Mouse (Mus musculus) midbrain, embryonic 15.5 days (tissue): ENCODE results near the gene Gm18596. TPM values are rescaled to one million over a fixed set of nuclear protein-coding genes. Genes with fewer than 3 reads are reported as not detected.
"Not testable (repeated sequence)": the region's sequence is repeated elsewhere in the genome, so short reads cannot be mapped to it uniquely, and the experiment has no call there.

Experiments used
- ATAC-seq: fragments of 200-750 bp; cut with Nextera tagmentation; replicated peaks from 2 replicates; pipeline ENCODE4 v1.8.0; 2017; ENCODE audit warnings: moderate TSS enrichment
- H3K27ac ChIP-seq: fragments of 300-500 bp; sonication (generic); 2 replicates; pipeline ENCODE4 v1.5.1; 2015; ENCODE audit warnings: mild to moderate bottlenecking, inconsistent platforms
- H3K27me3 ChIP-seq: fragments of 300-500 bp; sonication (generic); replicated peaks from 2 replicates; pipeline ENCODE4 v1.6.1; 2015; ENCODE audit warnings: inconsistent platforms
- H3K36me3 ChIP-seq: fragments of 300-500 bp; sonication (generic); replicated peaks from 2 replicates; pipeline ENCODE4 v1.6.1; 2015; ENCODE audit warnings: inconsistent platforms
- H3K4me1 ChIP-seq: fragments of 300-500 bp; sonication (generic); 2 replicates; pipeline ENCODE4 v1.6.1; 2015; ENCODE audit warnings: inconsistent platforms
- H3K4me2 ChIP-seq: fragments of 300-500 bp; sonication (generic); 2 replicates; pipeline ENCODE4 v1.6.1; 2015; ENCODE audit warnings: inconsistent platforms, mild to moderate bottlenecking, moderate library complexity
- H3K4me3 ChIP-seq: fragments of 300-500 bp; sonication (generic); 2 replicates; pipeline ENCODE4 v1.5.1; 2015; ENCODE audit warnings: mild to moderate bottlenecking, inconsistent platforms
- H3K9ac ChIP-seq: fragments of 300-500 bp; sonication (generic); 2 replicates; pipeline ENCODE4 v1.6.1; 2015; ENCODE audit warnings: mild to moderate bottlenecking, inconsistent platforms
- H3K9me3 ChIP-seq: fragments of 300-500 bp; sonication (generic); 2 replicates; pipeline ENCODE4 v1.6.1; 2016; ENCODE audit warnings: inconsistent platforms
- WGBS: fragments of 180-500 bp; shearing (Covaris S2); methylation state at CpG from one replicate; pipeline ENCODE4 v1.1.7; 2015; ENCODE audit warnings: mixed read lengths; 5-methylcytosine and 5-hydroxymethylcytosine counted together
- polyA plus RNA-seq: library from polyadenylated mRNA; unstranded; fragments of >200 nt; fragmentation: Nextera tagmentation; extraction: Ambion mirVana; gene quantifications from 2 replicates; pipeline ENCODE4 v1.2.1, GENCODE M21; 2015

Gene Gm18596
- not detected in 2 replicates for polyA plus RNA-seq

DNA sequence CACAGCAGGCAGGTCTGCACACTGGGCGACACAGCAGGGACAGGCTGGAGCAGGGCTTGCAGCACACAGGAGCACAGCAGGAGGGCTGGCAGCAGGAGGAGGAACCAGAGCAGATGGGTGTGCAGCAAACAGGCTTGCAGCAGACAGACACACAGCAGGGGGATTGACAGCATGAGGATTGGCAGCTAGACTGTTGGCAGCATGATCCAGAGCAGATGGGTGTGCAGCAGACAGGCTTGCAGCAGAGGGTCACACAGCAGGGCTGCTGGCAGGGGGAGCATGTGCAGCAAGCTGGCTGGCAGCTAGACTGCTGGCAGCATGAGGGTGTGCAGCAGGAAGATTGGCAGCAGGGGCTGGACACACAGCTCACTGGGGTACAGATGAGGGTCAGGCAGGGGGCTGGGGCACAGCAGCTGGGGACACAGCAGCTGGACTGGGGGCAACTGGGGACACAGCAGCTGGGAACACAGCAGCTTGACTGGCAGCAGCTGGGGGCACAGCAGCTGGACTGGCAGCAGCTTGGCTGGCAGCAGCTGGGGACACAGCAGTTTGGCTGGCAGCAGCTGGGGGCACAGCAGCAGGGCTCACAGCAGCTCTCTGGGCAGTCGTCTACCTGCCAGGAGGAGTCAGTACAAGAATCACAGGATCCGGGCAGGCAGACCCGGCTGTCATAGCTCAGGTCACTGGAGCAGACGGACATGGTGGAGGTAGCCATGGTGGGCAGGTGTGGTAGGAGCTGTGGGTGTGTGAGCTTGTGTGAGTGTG, at the start of gene Gm18596:
TSS of gene Gm18596 (minus strand) at position 715 of the 765 bp plus-strand sequence.
- H3K27ac ChIP-seq, H3K4me2 ChIP-seq, H3K4me1 ChIP-seq, H3K9ac ChIP-seq, H3K4me3 ChIP-seq, H3K27me3 ChIP-seq, H3K9me3 ChIP-seq, H3K36me3 ChIP-seq, ATAC-seq: not testable (repeated sequence)
- 52% methylated on average over 5 of the region's 5 CpGs for whole genome bisulfite sequencing

DNA sequence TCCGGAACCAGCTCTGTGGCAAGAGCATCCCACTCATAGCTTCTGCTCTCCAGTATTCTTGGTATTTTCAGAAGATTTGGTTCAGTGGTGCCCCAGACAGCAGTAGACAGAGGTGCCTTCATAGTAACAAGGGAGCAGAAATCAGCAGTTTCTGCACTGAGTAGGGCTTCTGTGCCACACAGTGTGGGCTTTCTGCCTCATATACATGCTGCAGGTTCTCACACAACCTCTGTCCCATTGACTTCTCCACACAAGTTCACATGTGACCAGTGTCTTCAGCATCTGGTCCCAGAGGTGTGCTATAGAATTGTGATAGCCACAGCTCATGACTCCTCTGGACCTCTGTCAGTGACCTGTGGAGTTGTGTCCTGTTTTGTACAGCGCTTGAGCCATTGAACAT, 46.2 kb upstream of the Gm18596 start:
- Histone ChIP-seq H3K4me2 (no peak overlapping the region), H3K27ac (no peak overlapping the region), H3K9me3 (no peaks in the 10 kb centered on the region), H3K36me3 (no peaks in the 10 kb centered on the region), H3K27me3 (no peaks in the 10 kb centered on the region), H3K4me3 (no peak overlapping the region), H3K4me1 (no peaks in the 10 kb centered on the region), H3K9ac (no peak overlapping the region)
- ATAC-seq: no peak
- WGBS: 89% methylated on average over 2 of the region's 2 CpGs

DNA sequence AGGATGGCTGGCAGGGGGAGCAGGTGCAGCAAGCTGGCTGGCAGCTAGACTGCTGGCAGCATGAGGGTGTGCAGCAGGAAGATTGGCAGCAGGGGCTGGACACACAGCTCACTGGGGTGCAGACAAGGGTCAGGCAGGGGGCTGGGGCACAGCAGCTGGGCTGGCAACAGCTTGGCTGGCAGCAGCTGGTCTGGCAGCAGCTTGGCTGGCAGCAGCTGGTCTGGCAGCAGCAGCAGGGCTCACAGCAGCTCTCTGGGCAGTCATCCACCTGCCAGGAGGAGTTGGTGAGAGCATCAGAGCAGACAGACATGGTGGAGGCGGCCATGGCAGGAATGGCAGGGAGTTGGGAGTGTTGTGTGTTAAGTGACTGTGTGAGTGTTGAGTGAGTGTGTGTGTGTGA, 45.4 kb upstream of the Gm18596 start, which contains the start of gene Gm7137:
TSS of gene Gm7137 (minus strand) at position 325 of the 400 bp plus-strand sequence.
- not testable (repeated sequence) for ATAC-seq
- 64% methylated on average over 1 of the region's 1 CpGs for WGBS

DNA sequence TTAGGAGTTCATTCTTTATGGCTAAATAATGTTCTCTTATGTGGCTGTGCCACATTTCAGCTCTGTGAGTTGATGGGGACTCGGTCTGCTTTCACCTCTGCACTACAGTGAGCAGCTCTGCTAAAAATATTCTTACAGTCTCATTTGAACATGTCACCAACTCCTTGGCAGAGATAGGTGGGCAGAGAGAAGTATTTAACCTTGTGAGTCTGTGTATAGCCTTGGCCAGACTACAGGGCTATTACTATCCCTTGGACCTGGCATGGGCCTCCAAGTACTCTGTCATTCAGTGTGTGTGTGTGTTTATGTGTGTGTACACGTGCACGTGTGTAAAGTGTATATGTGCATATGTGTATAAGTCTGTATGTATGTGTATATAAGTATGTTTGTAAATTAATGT, 41.0 kb upstream of the Gm18596 start:
- not testable (repeated sequence) for H3K36me3 ChIP-seq, H3K9me3 ChIP-seq, H3K4me2 ChIP-seq, H3K4me1 ChIP-seq, ATAC-seq, H3K27me3 ChIP-seq, H3K27ac ChIP-seq, H3K9ac ChIP-seq, H3K4me3 ChIP-seq
- 86% methylated on average over 2 of the region's 3 CpGs for WGBS

More for the DNA sequence above, 45.4 kb upstream of the Gm18596 start, which contains the start of gene Gm7137:
- not testable (repeated sequence) for H3K9me3 ChIP-seq, H3K27me3 ChIP-seq, H3K4me1 ChIP-seq, H3K9ac ChIP-seq, H3K4me2 ChIP-seq, H3K4me3 ChIP-seq, H3K36me3 ChIP-seq, H3K27ac ChIP-seq

DNA sequence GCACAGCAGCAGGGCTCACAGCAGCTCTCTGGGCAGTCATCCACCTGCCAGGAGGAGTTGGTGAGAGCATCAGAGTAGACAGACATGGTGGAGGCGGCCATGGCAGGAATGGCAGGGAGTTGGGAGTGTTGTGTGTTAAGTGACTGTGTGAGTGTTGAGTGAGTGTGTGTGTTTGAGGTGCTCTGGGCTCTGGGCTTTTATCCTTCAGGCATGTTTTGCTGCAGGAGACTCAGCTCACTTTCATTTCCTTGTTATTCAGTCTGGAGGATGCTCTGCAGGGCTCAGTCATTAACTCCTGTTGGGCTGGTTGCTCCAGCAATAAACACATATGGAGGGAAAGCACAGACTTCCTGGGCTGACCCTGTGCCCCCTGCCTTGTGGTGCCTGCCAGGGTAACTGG, 40.0 kb upstream of the Gm18596 start, which contains the start of gene Gm3250:
TSS of gene Gm3250 (minus strand) at position 101 of the 400 bp plus-strand sequence.
- H3K27me3 ChIP-seq, H3K4me2 ChIP-seq, ATAC-seq, H3K9me3 ChIP-seq, H3K9ac ChIP-seq, H3K27ac ChIP-seq, H3K4me1 ChIP-seq, H3K4me3 ChIP-seq, H3K36me3 ChIP-seq: not testable (repeated sequence)
- 57% methylated on average over 1 of the region's 1 CpGs for WGBS

DNA sequence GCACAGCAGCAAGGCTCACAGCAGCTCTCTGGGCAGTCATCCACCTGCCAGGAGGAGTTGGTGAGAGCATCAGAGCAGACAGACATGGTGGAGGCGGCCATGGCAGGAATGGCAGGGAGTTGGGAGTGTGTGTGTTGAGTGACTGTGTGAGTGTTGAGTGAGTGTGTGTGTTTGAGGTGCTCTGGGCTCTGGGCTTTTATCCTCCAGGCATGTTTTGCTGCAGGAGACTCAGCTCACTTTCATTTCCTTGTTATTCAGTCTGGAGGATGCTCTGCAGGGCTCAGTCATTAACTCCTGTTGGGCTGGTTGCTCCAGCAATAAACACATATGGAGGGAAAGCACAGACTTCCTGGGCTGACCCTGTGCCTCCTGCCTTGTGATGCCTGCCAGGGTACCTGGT, 34.4 kb upstream of the Gm18596 start, which contains the start of gene Gm7138:
TSS of gene Gm7138 (minus strand) at position 101 of the 400 bp plus-strand sequence.
- H3K9me3 ChIP-seq, H3K4me2 ChIP-seq, H3K4me1 ChIP-seq, H3K9ac ChIP-seq, H3K36me3 ChIP-seq, H3K27ac ChIP-seq, H3K27me3 ChIP-seq, ATAC-seq, H3K4me3 ChIP-seq: not testable (repeated sequence)
- 62% methylated on average over 1 of the region's 1 CpGs for WGBS

DNA sequence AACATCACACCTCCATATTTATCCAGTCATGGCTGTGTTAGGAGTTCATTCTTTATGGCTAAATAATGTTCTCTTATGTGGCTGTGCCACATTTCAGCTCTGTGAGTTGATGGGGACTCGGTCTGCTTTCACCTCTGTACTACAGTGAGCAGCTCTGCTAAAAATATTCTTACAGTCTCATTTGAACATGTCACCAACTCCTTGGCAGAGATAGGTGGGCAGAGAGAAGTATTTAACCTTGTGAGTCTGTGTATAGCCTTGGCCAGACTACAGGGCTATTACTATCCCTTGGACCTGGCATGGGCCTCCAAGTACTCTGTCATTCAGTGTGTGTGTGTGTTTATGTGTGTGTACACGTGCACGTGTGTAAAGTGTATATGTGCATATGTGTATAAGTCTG, 29.7 kb upstream of the Gm18596 start:
- H3K9me3 ChIP-seq, H3K27ac ChIP-seq, H3K4me3 ChIP-seq, H3K9ac ChIP-seq, H3K36me3 ChIP-seq, H3K4me2 ChIP-seq, ATAC-seq, H3K4me1 ChIP-seq, H3K27me3 ChIP-seq: not testable (repeated sequence)
- 100% methylated on average over 2 of the region's 3 CpGs for WGBS

DNA sequence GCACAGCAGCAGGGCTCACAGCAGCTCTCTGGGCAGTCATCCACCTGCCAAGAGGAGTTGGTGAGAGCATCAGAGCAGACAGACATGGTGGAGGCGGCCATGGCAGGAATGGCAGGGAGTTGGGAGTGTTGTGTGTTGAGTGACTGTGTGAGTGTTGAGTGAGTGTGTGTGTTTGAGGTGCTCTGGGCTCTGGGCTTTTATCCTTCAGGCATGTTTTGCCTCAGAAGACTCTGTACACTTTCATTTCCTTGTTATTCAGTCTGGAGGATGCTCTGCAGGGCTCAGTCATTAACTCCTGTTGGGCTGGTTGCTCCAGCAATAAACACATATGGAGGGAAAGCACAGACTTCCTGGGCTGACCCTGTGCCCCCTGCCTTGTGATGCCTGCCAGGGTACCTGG, 28.8 kb upstream of the Gm18596 start, which contains the start of gene Gm3238:
TSS of gene Gm3238 (minus strand) at position 101 of the 400 bp plus-strand sequence.
- not testable (repeated sequence) for H3K27ac ChIP-seq, H3K4me3 ChIP-seq, ATAC-seq, H3K36me3 ChIP-seq, H3K9ac ChIP-seq, H3K27me3 ChIP-seq, H3K9me3 ChIP-seq, H3K4me2 ChIP-seq, H3K4me1 ChIP-seq
- 75% methylated on average over 1 of the region's 1 CpGs for WGBS

DNA sequence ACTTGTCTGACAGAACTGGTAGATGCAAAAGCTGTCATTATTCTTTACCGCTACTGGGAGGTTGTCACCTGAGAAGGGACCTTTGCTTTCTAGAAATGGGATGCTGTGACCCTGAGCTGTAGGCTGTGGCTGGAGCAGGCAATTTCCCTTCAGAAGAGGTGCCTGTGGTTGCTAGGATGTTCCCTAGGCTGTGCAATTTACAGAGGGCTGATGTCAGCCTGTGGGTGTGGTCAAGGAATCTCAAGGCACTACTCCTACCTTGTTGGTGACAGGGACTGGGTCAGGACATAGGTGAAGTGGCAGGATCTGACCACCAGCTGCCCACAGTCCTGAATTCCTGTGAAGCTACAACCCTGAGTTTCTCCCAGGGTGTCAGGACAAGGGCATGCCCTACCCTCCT, 27.3 kb upstream of the Gm18596 start:
- Histone ChIP-seq H3K27ac (no peak overlapping the region), H3K27me3 (no peaks in the 10 kb centered on the region), H3K9me3 (no peaks in the 10 kb centered on the region), H3K9ac (no peak overlapping the region), H3K36me3 (no peaks in the 10 kb centered on the region), H3K4me3 (no peak overlapping the region), H3K4me1 (no peaks in the 10 kb centered on the region), H3K4me2 (no peak overlapping the region)
- 83% methylated on average over 1 of the region's 1 CpGs for WGBS
- no peak for ATAC-seq

DNA sequence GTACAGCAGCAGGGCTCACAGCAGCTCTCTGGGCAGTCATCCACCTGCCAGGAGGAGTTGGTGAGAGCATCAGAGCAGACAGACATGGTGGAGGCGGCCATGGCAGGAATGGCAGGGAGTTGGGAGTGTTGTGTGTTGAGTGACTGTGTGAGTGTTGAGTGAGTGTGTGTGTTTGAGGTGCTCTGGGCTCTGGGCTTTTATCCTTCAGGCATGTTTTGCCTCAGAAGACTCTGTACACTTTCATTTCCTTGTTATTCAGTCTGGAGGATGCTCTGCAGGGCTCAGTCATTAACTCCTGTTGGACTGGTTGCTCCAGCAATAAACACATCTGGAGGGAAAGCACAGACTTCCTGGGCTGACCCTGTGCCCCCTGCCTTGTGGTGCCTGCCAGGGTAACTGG, 17.1 kb upstream of the Gm18596 start, which contains the start of gene Gm3233:
TSS of gene Gm3233 (minus strand) at position 101 of the 400 bp plus-strand sequence.
- 90% methylated on average over 1 of the region's 1 CpGs for WGBS
- not testable (repeated sequence) for H3K9ac ChIP-seq, H3K9me3 ChIP-seq, H3K4me1 ChIP-seq, ATAC-seq, H3K27me3 ChIP-seq, H3K27ac ChIP-seq, H3K4me2 ChIP-seq, H3K36me3 ChIP-seq, H3K4me3 ChIP-seq

DNA sequence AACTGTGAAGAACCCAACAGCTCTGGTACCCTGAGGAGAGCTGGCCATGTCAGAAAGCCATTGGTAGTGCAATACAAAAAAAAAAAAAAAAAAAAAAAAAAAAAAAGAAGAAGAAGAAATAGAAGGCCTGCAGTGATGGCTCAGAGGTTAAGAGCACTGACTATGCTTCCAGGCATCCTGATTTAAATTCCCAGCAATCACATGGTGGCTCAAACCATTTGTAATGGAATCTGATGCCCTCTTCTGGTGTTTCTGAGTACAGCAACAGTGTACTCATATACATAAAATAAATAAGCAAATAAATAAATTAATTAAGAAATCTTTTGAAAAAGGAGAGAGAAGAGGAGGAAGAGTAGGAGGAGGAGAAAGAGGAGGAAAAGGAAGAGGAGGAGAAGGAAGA, 11.0 kb upstream of the Gm18596 start:
- no peak overlapping the region for H3K9ac ChIP-seq
- no peak for ATAC-seq
- no peak overlapping the region for H3K4me3 ChIP-seq
- no peaks in the 10 kb centered on the region for H3K9me3 ChIP-seq
- no peak overlapping the region for H3K4me2 ChIP-seq
- no peaks in the 10 kb centered on the region for H3K36me3 ChIP-seq
- H3K4me1 ChIP-seq: no peaks in the 10 kb centered on the region
- H3K27ac ChIP-seq: no peak overlapping the region
- H3K27me3 ChIP-seq: no peaks in the 10 kb centered on the region

DNA sequence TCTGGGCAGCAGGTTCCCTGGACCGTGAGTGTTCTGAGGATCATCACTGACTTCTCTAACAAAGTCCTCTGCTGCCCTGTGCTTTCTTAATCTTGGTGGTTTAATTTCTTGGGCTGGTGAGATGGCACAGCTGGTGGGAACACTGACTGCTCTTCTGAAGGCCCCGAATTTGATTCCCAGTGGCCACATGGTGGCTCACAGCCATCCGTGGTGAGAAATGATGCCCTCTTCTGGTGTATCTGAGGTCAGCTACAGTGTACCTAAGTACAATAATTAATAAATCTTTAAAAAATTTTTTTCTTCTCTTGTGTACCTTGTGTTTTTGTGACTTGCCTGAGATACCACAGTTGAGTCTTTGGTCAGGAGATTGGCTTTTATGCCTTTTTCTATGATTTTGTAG, 9.9 kb upstream of the Gm18596 start:
- H3K36me3 ChIP-seq, ATAC-seq, H3K27ac ChIP-seq, H3K27me3 ChIP-seq, H3K4me3 ChIP-seq, H3K9ac ChIP-seq, H3K9me3 ChIP-seq, H3K4me1 ChIP-seq, H3K4me2 ChIP-seq: not testable (repeated sequence)
- 62% methylated on average over 3 of the region's 3 CpGs for WGBS

DNA sequence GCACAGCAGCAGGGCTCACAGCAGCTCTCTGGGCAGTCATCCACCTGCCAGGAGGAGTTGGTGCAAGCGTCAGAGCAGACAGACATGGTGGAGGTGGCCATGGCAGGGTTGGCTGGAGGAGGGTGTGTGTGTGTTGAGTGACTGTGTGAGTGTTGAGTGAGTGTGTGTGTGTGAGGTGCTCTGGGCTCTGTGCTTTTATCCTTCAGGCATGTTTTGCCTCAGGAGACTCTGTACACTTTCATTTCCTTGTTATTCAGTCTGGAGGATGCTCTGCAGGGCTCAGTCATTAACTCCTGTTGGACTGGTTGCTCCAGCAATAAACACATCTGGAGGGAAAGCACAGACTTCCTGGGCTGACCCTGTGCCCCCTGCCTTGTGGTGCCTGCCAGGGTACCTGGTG, 8.8 kb upstream of the Gm18596 start, which contains the start of gene Gm9736:
TSS of gene Gm9736 (minus strand) at position 101 of the 400 bp plus-strand sequence.
- H3K27ac ChIP-seq, H3K4me2 ChIP-seq, H3K36me3 ChIP-seq, H3K4me3 ChIP-seq, H3K27me3 ChIP-seq, H3K9ac ChIP-seq, H3K9me3 ChIP-seq, ATAC-seq, H3K4me1 ChIP-seq: not testable (repeated sequence)
- 71% methylated on average over 1 of the region's 1 CpGs for WGBS
